Mouse (Mus musculus) megakaryocyte, adult 5-6 weeks (primary cell): Measurements from ENCODE around the gene A4gnt. TPM values are rescaled to one million over a fixed set of nuclear protein-coding genes. Genes with fewer than 3 reads are reported as not detected.
"Not testable (repeated sequence)": the region's sequence is repeated elsewhere in the genome, so short reads cannot be mapped to it uniquely, and the experiment has no call there.

Source experiments
- ATAC-seq: 2 replicates; pipeline ENCODE4 v1.8.0; 2016; ENCODE audit warnings: mild to moderate bottlenecking, inconsistent platforms; ENCODE audit not compliant: poor library complexity, severe bottlenecking
- total RNA-seq, 2 experiments: library from RNA; stranded (forward) in 1 of 2; stranded (reverse) in 1 of 2; fragments of 153-499, 151-499 nt in 1 of 2; fragments of 221-1000, 200-1000 nt in 1 of 2; gene quantifications; 2 replicates each; pipeline versions ENCODE4 v1.2.3 to v1.2.4; 2015 to 2017

A4gnt gene
- not detected in 2 replicates for total RNA-seq (2015)
- not detected in 2 replicates for total RNA-seq (2017)

DNA sequence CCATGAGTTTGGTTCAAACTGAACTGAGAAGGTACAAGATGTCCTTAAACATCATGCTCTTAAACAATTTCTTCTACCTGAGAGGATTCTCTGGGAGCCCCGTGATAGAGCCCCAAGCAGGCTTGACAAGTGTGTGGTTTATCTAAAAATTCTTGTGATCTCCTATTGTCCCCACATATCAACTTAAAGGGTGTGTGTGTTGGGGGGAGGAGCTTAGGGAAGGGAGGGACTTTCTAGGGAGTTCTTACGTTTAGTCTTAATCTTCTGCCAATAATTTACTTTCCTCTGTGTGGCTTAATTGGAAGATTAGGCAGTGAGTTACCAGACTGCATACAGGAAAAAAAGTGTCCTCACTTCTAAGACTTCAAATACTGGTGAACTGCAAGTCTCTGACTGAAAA, at the start of gene A4gnt:
Gene A4gnt (plus strand): TSS at position 301 of the 400 bp plus-strand sequence.
- no peak for ATAC-seq

DNA sequence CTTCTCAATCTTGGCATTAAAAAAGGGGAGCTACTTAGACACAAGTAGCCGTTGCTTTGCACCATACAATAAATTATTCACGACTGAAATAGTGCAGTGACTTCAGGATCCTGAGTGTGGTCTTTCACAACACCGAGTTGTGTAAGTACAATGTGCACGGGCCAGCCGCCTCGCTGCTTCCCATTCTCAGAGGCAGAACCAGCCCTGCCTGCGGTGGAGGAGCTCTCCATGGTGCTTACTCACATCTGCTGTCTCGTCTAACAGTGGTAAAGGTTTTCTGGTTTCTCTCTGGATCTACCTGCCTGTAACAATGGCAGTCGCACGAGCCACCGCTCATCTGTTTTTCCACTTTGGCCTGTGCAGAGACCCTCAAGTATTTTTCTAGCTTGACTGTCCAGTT, 48.6 kb upstream of the A4gnt start:
- ATAC-seq, result peak; percentile 92

DNA sequence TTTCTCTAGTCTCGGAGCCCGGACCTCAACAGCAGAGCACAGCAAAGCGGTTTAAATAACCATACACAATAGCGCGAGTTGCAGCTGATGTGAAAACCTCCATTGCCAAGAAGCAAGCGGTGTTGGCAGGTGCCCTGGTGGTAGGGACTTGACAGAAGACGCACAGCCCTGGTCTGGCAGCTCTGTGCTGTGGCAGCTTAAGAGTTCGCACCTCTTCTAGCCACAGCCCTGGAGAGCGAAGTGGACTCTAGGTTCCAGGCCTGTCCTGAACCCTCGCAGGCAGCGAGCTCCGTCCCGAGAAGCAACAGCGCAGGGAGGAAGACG, 44.3 kb upstream of the A4gnt start:
- peak; percentile 2; the same call in 1 of the 2 replicates for ATAC-seq

DNA sequence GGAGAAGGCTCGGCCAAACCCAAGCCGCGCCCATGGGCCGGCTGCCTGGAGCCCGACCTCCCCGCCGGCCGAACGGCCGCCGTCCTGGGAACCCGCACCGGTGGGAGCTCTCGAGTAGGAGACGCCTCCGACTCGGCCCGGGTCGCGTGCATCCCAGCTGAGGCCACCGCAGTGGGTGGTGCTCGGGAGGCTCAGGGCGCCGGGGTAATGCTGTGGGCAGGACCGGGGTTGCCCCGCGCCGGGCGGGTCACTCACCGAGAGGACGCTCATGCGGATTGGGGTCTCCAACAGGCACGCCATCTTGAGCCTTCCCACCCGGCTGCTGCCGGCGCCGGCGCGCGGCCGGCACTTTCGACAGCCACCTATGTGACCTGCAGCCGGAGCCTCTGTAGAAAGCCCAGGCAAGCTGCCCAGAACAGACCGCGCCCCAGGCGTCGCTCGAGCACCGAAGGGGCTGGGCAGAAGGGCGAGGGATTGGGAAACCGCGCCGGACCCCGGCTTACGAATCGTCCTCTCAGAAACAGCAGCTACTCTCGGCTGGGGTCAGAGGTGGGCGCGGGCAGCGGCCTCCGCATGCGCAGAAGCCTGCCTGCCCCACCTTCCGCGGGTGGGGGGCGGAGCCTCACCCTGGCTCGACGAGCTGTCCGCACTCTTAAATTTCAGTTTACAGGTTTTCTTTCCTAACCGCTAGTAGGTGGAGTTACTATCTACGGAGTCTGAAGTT, 43.8 kb upstream of the A4gnt start, which contains the start of gene Armc8:
Gene Armc8 (minus strand): TSS at position 553 of the 724 bp plus-strand sequence.
- peak; percentile 94 for ATAC-seq

DNA sequence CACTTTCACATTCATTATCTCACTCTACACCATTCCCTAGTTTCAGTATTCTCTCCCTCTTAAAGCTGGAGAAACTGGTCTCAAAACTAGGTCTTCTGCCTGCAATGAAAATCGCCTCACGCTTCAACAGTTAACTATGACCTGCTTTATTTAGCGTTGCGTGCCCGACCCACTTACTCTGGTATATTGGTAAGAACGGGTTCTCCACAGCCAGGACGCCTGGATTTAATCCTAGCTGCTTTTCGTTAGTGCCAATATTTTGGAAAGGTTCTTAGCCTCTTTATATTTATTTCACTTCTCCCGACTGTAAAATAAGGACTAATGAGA, 43.3 kb upstream of the A4gnt start:
- no peak for ATAC-seq

DNA sequence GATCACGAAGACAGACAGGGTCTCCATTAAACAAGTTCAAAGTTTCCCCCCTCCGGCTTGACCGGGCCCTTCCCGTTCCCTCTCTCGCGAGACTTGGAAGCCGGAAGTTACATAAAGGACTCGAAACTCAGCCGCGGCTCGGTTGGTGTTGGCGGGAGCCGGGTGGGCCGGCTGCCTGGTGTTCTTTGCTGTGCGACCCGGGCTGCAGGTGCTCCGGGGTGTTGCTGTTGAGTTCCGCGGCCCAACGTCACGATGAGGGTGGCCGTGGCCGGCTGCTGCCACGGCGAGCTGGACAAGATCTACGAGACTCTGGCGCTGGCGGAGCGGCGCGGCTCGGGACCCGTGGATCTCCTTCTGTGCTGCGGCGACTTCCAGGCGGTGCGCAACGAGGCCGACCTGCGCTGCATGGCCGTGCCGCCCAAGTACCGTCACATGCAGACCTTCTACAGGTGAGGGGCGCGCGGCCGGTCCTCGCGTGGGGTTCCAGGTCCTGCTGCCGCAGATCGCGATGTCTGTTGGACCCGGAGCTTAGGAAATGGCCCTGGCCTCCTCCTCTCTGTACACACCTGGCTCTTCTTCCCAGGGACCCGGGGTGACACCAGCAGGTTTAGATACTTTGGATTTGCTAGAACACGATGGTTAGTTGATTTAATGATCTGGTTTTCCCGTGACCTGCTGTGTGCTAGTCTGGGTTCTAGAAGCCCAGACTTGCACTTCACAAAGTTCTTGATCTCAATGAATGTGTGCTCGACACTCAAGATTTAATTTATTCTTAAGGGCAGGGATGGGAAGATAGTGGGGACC, 36.4 kb upstream of the A4gnt start, which contains the start of gene Dbr1:
Gene Dbr1 (plus strand): TSS at position 123 of the 804 bp plus-strand sequence.
- ATAC-seq, result peak; percentile 98

DNA sequence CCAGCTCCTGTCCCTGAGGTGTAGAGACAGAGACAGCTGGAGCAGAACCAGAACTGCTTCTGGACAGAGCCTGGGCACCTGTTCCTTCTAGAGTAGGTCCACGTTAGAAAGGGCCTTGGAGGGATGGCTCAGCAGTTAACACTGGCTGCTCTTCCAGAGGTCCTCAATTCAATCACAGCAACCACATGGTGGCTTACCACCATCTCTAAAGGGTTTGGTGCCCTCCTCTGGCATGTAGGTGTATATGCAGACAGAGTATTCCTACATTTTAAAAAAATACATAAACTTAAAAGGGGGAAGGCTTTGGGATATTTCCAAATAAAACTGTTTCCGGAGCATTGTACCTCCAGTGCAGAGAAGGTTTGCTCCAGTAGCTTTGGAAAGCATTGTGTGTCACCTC, 31.6 kb upstream of the A4gnt start:
- ATAC-seq, result peak; percentile 79

DNA sequence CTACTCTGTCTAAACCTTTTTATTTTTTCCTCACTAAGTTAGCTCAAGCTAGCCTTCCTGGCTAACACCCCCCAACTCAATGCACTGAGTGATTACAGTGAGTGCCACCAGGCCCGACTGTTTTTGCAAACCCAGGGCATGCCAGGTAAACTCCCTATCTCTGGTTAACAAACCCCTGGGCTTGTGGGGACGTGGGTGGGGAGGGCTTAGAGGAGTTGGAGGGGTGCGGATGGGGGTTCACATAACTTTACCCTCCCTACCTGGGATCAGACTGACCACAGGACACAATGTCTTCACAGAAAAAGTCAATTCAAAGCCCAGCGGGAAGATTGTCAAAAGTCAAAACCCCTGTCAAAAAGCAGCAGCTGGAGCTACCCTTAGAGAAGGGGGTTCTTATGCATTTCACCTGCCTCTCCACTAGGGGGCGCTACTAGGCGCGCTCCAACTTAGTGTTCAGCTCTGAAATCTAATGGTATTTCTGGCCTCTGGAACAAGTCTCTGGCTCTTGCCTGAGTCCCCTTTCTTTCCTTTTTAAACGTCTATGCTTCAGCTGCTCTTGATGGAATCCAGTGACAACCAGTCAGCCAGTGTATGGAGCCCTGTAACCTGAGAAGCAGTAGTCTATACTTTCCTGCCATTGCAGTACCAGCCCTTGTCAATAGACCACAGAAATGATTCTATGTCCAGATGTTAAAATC, 24.6 kb upstream of the A4gnt start:
- peak; percentile 82 for ATAC-seq

DNA sequence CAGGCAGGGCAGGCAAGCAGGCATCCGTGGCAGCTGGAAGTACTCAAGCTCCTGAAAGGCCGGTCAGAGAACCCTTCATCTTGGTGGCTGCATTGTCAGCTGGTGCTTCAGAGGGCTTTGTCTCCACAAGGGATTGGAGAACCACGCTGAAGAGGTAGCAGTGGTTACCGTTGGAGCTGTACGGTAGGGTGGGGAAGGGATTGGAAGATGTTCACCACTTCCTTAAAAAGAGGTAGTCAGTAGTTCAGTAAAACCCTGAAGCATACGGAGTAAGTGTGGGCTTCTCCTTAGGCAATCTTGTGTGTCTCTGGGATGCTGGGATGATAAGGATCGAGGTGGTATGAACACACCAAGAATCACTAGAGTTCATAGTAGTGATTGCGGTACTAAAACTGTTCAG, 21.2 kb upstream of the A4gnt start:
- peak; percentile 35 for ATAC-seq

DNA sequence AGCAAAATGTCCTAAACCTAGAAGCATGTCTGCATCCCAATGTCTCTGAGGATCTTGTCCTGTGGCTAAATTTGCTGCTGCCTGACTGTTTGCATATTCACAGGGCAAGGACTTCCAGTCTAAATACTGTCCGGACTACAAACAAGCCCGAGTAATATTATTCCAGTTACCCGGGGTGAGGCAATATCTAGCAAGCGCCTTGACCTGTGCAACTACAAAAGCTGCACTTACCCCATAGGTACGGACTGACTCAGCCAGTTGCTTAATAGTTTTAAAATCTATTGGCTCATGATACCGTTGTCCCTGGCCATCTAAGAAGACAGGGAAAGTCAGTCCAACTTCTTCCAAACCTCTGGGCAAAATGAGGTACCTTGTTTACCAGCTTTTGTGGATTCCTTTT, 13.2 kb upstream of the A4gnt start:
- not testable (repeated sequence) for ATAC-seq

DNA sequence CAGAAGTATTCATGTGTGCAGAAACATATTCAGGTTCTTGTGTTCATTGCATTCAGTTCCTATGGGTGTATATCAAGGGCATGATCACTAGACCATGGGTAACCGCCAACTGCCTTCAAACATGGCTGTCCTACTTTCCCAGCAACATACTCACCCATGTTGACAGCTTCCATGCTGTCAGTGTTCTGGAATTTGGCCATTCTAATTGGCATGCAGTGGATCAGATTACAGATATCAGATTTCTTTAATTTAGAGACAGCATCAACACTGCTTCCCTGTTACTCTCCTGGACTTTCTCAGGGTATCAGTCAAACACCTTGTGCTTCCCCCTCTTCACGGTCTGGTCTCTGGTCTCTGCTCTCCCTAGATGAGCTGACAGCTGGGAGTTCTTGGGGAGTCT, 8.7 kb upstream of the A4gnt start:
- ATAC-seq, result no peak

DNA sequence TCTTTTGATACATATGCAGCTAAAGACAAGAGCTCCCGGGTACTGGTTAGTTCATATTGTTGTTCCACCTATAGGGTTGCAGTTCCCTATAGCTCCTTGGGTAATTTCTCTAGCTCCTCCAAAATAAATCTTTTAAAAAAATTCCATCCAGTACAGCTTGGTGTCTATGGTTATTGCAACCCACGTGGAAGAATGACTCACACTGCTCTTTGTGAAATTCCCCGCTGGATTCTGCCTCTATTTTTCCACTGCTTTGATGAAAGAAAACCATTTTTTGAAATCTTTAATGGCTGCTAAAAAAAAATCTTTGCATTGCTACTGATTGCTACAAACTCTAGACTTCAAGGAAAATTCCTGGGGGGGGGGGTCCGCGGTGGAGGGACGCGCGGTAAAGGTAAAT, 7.4 kb downstream of the A4gnt start:
- no peak for ATAC-seq

DNA sequence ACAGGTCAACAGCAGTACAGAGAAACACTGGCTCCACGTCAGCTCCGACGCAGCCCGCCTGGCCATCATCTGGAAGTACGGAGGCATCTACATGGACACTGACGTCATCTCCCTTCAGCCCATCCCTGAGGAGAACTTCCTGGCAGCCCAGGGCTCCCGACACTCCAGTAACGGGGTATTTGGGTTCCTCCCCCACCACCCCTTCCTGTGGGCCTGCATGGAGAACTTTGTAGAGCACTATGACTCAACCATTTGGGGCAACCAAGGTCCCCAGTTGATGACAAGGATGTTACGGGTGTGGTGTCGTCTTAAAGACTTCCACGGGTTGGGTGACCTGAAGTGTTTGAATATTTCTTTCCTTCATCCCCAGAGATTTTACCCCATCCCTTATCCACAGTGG, 7.9 kb downstream of the A4gnt start:
- ATAC-seq, result no peak

DNA sequence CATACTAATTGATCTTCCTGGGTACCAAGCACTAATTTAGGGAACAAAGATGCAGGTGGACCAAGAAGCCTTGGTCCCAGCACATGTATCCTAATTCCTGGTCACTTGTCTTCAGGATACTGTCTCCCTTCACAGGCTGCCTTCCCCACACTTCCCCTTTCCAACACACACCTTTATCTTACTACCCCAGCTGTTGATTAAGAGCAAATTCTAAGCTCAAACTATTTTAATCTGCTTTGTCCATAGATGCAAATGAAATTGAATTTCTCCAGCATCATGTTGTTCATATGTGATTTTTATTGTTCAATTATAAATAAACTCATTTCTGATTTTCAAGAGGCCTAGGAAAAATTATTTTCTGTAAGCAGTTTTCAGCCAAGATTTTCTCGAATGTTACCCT, 9.7 kb downstream of the A4gnt start:
- no peak for ATAC-seq

DNA sequence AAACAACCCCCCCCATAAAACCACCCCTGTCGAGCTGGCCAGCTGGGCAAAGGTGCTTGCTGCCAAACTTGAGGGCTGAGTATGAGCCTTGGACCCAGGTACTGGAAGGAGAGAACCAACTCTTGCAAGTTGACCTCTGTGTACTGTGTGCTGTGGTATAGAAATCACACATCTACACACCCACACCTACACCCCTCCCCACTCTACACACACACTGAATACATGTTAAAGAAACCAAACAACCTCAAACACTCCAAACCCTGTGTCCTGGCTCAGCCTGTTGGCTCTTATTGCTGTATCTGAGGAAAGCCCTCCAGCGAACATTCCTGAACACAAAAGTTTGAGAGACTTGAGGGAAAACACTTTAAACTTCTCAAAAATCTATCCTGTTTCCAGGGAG, 10.7 kb downstream of the A4gnt start:
- ATAC-seq, result no peak

DNA sequence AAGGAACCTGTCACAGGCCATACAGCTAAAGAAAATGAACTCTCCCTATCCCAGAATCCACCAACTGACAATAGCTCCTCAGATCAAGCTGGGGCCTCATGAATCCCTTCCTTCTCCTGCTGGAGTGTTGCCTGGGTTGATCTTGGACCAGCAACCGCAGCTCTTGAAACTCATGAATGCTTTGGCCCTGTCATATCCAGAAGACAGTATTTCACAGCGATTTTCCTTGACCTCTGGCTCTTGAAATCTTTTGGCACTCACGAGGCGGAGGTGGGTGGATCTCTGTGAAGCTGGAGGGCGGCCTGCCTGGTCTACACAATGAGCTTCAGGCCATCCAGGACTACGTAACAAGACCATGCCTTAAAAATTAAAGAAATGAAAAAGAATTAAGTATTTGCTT, 11.8 kb downstream of the A4gnt start:
- no peak for ATAC-seq

DNA sequence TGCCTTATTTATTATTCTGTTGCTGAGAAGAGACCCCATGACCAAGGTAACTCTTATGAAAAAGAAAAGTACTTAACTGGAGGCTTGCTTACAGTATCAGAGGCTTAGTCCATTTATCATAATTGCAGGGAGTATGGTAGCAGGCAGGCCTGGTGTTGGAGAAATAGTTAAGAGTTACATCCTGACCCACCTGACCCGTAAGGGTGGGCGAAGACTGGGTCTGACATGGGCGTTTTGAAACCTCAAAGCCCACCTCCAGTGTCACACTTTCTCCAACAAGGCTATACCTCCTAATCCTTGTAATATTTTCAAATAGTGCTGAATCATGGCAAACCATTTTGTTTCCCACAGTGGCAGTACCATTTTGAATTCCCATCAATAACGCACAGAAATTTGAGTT, 16.3 kb downstream of the A4gnt start:
- ATAC-seq, result no peak

DNA sequence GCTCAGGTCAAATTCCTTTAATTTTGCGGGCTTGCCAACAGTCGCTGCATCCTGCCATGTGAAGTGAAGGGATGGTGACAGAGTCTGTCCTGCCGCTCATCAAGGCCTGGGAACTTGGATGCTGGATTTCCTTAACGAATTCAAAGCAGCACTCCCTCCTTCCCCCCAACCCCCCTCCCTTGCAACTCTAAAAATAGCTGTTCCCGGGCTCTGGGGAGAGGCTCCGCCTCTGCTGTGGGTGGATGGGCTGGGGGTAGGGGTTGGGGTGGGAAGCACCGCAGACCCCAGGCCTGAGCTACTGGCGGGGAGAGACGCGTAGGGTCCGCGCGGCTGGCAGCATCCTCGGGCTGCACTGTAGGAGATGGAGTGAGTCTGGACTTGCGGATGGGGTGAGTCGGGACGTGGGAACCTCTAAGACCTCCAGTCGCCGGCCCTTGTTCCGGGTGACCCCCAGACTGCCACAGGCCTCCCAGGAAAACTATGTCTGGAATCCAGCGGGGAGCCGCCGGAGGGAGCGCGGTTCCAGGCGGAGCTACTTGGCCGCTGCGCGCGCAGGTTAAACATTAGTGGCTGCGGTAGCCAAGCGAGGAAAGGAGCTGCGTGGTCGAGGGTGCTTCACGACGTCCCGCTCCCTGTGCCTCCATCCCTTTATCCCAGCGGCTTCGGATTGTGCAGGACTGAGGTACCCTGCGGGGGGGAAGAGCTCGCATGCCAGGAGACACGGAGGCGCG, 17.1 kb downstream of the A4gnt start, which contains the start of gene Dzip1l:
Gene Dzip1l (plus strand): TSS at position 216 of the 731 bp plus-strand sequence.
- ATAC-seq, result no peak

DNA sequence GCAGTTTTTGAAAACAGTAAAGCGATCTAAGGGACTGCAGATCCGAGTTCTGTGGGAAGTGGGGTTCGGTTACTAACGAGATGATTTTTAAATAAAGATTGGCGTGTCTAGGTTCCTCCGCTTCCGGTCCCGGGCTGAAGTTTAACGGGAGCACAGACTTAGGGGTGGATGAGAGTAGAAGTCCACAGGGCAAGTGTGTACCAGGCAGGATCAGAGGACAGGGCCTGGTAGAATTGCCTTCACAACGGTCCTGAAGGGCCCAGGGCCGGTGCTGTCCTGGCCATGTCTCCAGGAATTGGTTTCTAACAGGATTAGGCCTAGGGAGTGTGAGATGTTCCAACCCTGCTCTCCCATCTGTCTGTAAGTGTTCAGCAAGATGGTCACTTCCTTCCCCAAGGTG, 17.8 kb downstream of the A4gnt start:
- ATAC-seq, result no peak

DNA sequence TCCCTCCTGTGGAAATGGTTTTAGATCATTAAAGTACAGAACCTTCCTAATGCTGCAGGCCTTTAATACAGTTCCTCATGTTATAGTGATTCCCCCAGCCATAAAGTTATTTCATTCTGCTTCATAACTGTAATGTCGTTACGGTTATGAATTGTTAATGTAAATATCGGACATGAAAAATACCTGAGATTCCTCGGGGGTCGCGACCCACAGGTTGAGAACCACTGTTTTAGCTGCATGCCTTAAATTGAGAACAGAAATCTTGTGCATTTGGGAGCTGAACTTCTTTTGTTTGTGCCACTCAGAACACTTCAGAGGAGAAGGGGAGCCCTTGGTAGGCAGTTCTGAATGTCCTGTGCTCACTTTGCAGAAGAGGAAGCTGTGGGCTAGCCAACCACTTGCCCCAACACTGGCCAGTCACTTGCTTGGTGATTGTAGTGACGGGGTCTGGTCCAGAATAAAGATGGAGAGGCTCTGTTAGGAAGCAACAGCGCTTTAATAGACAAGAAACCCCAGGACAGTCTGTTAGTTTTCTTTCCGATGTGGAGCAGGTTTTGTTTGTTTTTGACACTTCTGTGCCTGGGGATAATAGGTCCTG, 18.3 kb downstream of the A4gnt start:
- ATAC-seq, result no peak

DNA sequence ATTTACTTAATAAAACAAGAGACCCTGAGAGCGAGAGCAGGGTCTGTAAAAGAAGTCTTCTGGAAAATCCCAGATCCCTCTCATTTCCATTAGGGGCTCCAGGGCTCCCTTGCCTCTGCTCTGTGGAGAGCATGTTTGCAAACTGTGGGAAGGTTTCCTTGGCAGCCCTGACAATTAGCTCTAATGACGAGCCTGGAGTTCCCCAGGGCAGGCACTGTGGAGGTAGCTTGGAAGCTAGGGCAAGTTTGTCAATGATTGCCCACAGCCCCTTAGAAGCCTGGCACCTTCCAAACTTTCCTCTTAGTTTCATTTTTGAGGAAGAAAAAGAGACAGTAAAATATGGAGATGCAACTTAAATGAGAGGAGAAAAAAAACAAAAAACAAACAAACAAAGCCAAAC, 19.5 kb downstream of the A4gnt start:
- ATAC-seq, result no peak
